Mouse (Mus musculus) CH12.LX (cell line): ENCODE measurements at regions not wholly inside any gene's neighbourhood (a gene's known extent, or its start where the extent isn't known, plus 50 kb on each side); places are given as distances from the start of the nearest gene placed in this dataset.

Experiments used
- DNase-seq: peaks from one replicate; pipeline ENCODE4 v3.0.0-alpha.2; 2013; ENCODE audit errors: extremely low read depth
- H3K27ac ChIP-seq: 2 replicates; pipeline ENCODE4 v1.5.1; 2012; ENCODE audit warnings: low read depth, mild to moderate bottlenecking, control low read depth, moderate library complexity; ENCODE audit not compliant: insufficient read depth
- H3K27me3 ChIP-seq: replicated peaks from 2 replicates; pipeline ENCODE3; 2012; ENCODE audit warnings: inconsistent platforms
- H3K36me3 ChIP-seq, 2 experiments: replicated peaks in 1 of 2; 2 replicates each; pipeline versions ENCODE3 to v1.6.1; 2012; ENCODE audit warnings: inconsistent platforms in 1 of 2, low read length in 1 of 2, mild to moderate bottlenecking in 1 of 2, mixed read lengths in 1 of 2, moderate library complexity in 1 of 2; ENCODE audit not compliant: control insufficient read depth in 1 of 2, insufficient read depth in 1 of 2
- H3K4me1 ChIP-seq, 2 experiments: 2 replicates each; pipeline ENCODE4 v1.6.1; 2012; ENCODE audit warnings: inconsistent platforms in 1 of 2, moderate library complexity in 1 of 2; ENCODE audit not compliant: insufficient read depth in 2 of 2, control insufficient read depth in 1 of 2
- H3K4me2 ChIP-seq: 2 replicates; pipeline ENCODE4 v1.6.1; 2012; ENCODE audit warnings: low read depth, mild to moderate bottlenecking, control low read depth; ENCODE audit not compliant: poor library complexity, insufficient read depth, severe bottlenecking
- H3K4me3 ChIP-seq, 3 experiments: fragments of 150-350 bp in 1 of 3; sonication (generic) in 1 of 3; replicated peaks in 1 of 3; 2 replicates each; pipeline versions ENCODE3 to v1.5.1; 2011 to 2012; ENCODE audit warnings: low read depth in 2 of 3, low read length in 2 of 3, mild to moderate bottlenecking in 2 of 3, moderate library complexity in 2 of 3, control low read depth in 1 of 3, improper control_type of control experiment in 1 of 3, inconsistent platforms in 1 of 3, mixed read lengths in 1 of 3; ENCODE audit not compliant: poor library complexity in 1 of 3
- H3K79me2 ChIP-seq: replicated peaks from 2 replicates; pipeline ENCODE4 v1.6.1; 2012; ENCODE audit warnings: mild to moderate bottlenecking, moderate library complexity; ENCODE audit not compliant: control insufficient read depth, poor library complexity, insufficient read depth, severe bottlenecking; ENCODE audit errors: extremely low read depth
- H3K9ac ChIP-seq: 2 replicates; pipeline ENCODE4 v1.6.1; 2012; ENCODE audit warnings: low read depth, mild to moderate bottlenecking, control low read depth, moderate library complexity; ENCODE audit not compliant: insufficient read depth
- H3K9me3 ChIP-seq: replicated peaks from 2 replicates; pipeline ENCODE3; 2012; ENCODE audit warnings: low read length, inconsistent platforms, mixed read lengths
- CHD1 ChIP-seq: IDR thresholded peaks from 2 replicates; pipeline ENCODE4 v1.6.1; 2012; ENCODE audit warnings: low read depth, low read length, improper control_type of control experiment, inconsistent platforms
- CTCF ChIP-seq, 2 experiments: IDR thresholded peaks in 1 of 2; conservative IDR thresholded peaks in 1 of 2; 2 replicates each; pipeline ENCODE4 v1.5.1; 2011 to 2012; ENCODE audit warnings: low read depth in 2 of 2, low read length in 2 of 2, improper control_type of control experiment in 1 of 2, inconsistent platforms in 1 of 2, mild to moderate bottlenecking in 1 of 2, moderate library complexity in 1 of 2
- EP300 ChIP-seq: IDR thresholded peaks from 2 replicates; pipeline ENCODE4 v1.6.1; 2011; ENCODE audit warnings: low read length, improper control_type of control experiment
- GABPA ChIP-seq: IDR thresholded peaks from 2 replicates; pipeline ENCODE4 v1.6.1; 2012; ENCODE audit warnings: low read depth, low read length, improper control_type of control experiment, inconsistent platforms; ENCODE audit not compliant: insufficient replicate concordance
- JUN ChIP-seq: IDR thresholded peaks from 2 replicates; pipeline ENCODE4 v1.6.1; 2011; ENCODE audit warnings: low read depth, mild to moderate bottlenecking, low read length, improper control_type of control experiment, moderate library complexity; ENCODE audit not compliant: insufficient read depth
- JUND ChIP-seq: conservative IDR thresholded peaks from 2 replicates; pipeline ENCODE4 v1.6.1; 2011; ENCODE audit warnings: low read depth, low read length, improper control_type of control experiment
- MAFK ChIP-seq: IDR thresholded peaks from 2 replicates; pipeline ENCODE4 v1.6.1; 2011; ENCODE audit warnings: low read length, improper control_type of control experiment; ENCODE audit not compliant: insufficient replicate concordance
- MAX ChIP-seq: IDR thresholded peaks from 2 replicates; pipeline ENCODE4 v1.6.1; 2011; ENCODE audit warnings: low read length, improper control_type of control experiment
- MAZ ChIP-seq: IDR thresholded peaks from 2 replicates; pipeline ENCODE4 v1.6.1; 2012; ENCODE audit warnings: low read depth, mild to moderate bottlenecking, inconsistent platforms, low read length, improper control_type of control experiment, moderate library complexity
- MXI1 ChIP-seq: IDR thresholded peaks from 2 replicates; pipeline ENCODE4 v1.6.1; 2011; ENCODE audit warnings: mild to moderate bottlenecking, low read depth, low read length, improper control_type of control experiment
- MYC ChIP-seq: IDR thresholded peaks from 2 replicates; pipeline ENCODE4 v1.6.1; 2011; ENCODE audit warnings: low read depth, mild to moderate bottlenecking, improper control_type of control experiment, low read length
- RCOR1 ChIP-seq: conservative IDR thresholded peaks from 2 replicates; pipeline ENCODE4 v1.6.1; 2012; ENCODE audit warnings: low read depth, mild to moderate bottlenecking, inconsistent platforms, low read length, improper control_type of control experiment
- TBP ChIP-seq: conservative IDR thresholded peaks from 2 replicates; pipeline ENCODE4 v1.6.1; 2011; ENCODE audit warnings: low read depth, low read length, improper control_type of control experiment
- UBTF ChIP-seq: IDR thresholded peaks from 2 replicates; pipeline ENCODE4 v1.6.1; 2012; ENCODE audit warnings: low read depth, mild to moderate bottlenecking, inconsistent platforms, low read length, improper control_type of control experiment, moderate library complexity
- USF1 ChIP-seq: IDR thresholded peaks from 2 replicates; pipeline ENCODE4 v1.6.1; 2014; ENCODE audit warnings: low read depth, mild to moderate bottlenecking, inconsistent platforms, low read length, improper control_type of control experiment
- ZKSCAN1 ChIP-seq: IDR thresholded peaks from 2 replicates; pipeline ENCODE4 v1.6.1; 2012; ENCODE audit warnings: low read depth, inconsistent platforms, low read length, improper control_type of control experiment, borderline replicate concordance
- ZMIZ1 ChIP-seq: IDR thresholded peaks from 2 replicates; pipeline ENCODE4 v1.6.1; 2012; ENCODE audit warnings: low read depth, mild to moderate bottlenecking, inconsistent platforms, low read length, improper control_type of control experiment
- dilution Hi-C: fragments of 300-500 bp; cut with MboI; formaldehyde crosslinking; loops from 2 replicates; pipeline ENCODE4 v1.14.3; 2020; ENCODE audit warnings: low sequenced_read_pairs; ENCODE audit not compliant: extremely low pct_unique_long_range_greater_than_20kb, extremely low pct_ligation_motif_present
- in situ Hi-C: fragments of 300-500 bp; cut with MboI; formaldehyde crosslinking; loops from 3 replicates; pipeline ENCODE4 v1.14.3; 2019; ENCODE audit warnings: low sequenced_read_pairs, low pct_ligation_motif_present, low pct_unique_long_range_greater_than_20kb, mixed read lengths

DNA sequence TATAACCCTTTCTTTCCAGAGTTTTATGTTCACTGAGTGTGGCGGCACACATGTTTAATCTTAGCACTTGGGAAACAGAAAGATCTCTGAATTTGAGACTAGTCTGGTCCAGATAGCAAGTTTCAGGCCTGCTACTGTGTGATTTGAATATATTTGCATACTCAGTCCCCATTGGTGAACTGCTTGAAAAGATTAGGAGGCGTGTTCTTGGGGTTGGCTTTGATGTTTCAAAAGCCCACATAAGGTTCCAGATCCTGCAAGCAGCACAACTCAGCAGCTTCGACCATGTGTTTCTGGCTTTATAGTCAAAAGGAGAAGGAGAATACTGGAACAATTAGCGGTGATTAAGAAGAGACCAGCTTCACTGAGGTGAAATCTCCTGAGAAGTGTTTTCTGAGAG is 102.3 kb upstream of the Sipa1l1 start:
- Histone ChIP-seq H3K4me3 (no peak overlapping the region), H3K4me1 (peaks cover 3 to 12% of the 10 kb centered on the region in 2 experiments), H3K9me3 (peaks cover 4% of the 10 kb centered on the region), H3K4me2 (no peak overlapping the region), H3K36me3 (no peaks in the 10 kb centered on the region), H3K79me2 (no peaks in the 10 kb centered on the region), H3K9ac (no peak overlapping the region), H3K27ac (no peak overlapping the region), H3K27me3 (no peaks in the 10 kb centered on the region)
- DNase-seq, result peak; percentile 44
- TF ChIP-seq USF1, result no peak
- TF ChIP-seq TBP, result 0 out of 2 replicates have a peak, but pooled peaks have one; percentile 32
- in situ Hi-C loops (no loop called here), dilution Hi-C loops (no loop called here)

DNA sequence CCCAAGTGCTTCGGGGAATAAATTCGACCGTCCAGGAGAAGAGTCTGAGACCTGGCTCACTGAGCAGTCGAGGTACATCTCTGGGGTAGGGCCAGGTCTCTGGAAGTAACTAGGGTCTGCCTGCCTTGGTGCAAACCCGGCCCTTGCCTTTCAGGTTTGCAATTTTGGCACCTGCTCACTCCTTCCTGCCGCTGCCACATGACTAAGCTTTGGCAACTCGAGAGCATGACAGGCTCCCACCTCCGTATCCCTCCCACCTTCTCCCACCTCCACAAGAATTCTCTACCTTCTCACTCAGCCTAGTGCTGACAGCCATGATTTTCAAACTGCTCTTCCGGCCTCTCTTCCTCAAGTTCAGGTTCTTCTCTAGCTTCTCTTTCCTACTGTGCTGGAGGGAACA is 99.5 kb upstream of the Sipa1l1 start:
- Histone ChIP-seq H3K9me3 (peaks cover 4% of the 10 kb centered on the region), H3K36me3 (no peaks in the 10 kb centered on the region), H3K4me1 (peaks cover 3 to 12% of the 10 kb centered on the region in 2 experiments), H3K4me3 (no peak overlapping the region), H3K9ac (no peak overlapping the region), H3K27ac (no peak overlapping the region), H3K27me3 (no peaks in the 10 kb centered on the region), H3K4me2 (no peak overlapping the region), H3K79me2 (no peaks in the 10 kb centered on the region)
- DNase-seq, result no peak
- dilution Hi-C loops (no loop called here), in situ Hi-C loops (no loop called here)
- TF ChIP-seq CTCF (conservative IDR thresholded peaks at IDR 0.05 in 1 of 2, IDR thresholded peaks at IDR 0.05 in 1 of 2; ENCODE audit: low read depth in 2 of 2, low read length in 2 of 2) (no peak), MYC (no peak), MXI1 (no peak), RCOR1 (no peak), EP300 (no peak), CHD1 (no peak), MAZ (no peak), MAFK (no peak), ZKSCAN1 (no peak), MAX (no peak)

DNA sequence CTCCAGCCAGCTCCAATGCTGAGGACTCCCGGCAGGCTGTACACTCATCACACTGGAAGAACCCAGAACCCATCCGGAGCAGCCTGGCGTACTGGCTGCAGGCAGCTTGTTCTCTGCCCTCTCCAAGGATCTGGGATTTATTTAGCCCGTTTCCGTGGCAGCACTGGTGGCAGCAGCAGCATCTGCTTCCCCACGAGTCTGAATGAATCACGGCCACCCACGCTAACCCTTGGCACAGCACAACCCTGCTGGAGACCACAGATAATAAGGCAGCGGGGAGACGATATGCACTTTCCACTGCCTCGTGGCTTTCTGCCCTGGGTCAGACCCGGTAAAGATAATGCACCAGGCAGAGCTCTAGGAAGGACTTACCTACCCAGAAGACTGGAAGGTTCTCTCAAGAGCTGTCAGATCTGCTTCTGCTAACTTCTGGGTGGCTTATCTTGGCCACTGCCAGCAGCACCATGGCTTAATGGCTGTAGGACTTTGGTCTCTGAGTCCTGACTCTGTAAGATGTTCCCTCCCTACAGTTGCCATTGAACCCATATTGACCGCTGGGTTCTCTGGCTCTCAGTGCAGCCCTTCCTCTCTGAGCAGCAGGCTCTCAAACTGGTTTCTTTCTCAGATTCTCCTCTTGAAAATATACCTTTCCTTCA is 96.2 kb upstream of the Sipa1l1 start:
- dilution Hi-C loops, result no loop called here
- Histone ChIP-seq H3K9ac (no peak overlapping the region), H3K79me2 (no peaks in the 10 kb centered on the region), H3K4me2 (no peak overlapping the region), H3K36me3 (no peaks in the 10 kb centered on the region), H3K4me1 (0 out of 4 replicates have a peak, but pooled peaks cover 0 to 3% of the 10 kb centered on the region in 2 experiments), H3K27me3 (no peaks in the 10 kb centered on the region), H3K27ac (no peak overlapping the region), H3K9me3 (peaks cover 4% of the 10 kb centered on the region), H3K4me3 (no peak overlapping the region)
- no peak for DNase-seq
- no peak for TF ChIP-seq ZMIZ1
- no peak for TF ChIP-seq MAZ
- no peak for TF ChIP-seq UBTF
- TF ChIP-seq MYC, result no peak
- no peak for TF ChIP-seq JUN
- no peak for TF ChIP-seq CHD1
- TF ChIP-seq MAX, result no peak
- no peak for TF ChIP-seq GABPA
- no peak for TF ChIP-seq EP300
- TF ChIP-seq CTCF (conservative IDR thresholded peaks at IDR 0.05 in 1 of 2, IDR thresholded peaks at IDR 0.05 in 1 of 2; ENCODE audit: low read depth in 2 of 2, low read length in 2 of 2), result no peak
- TF ChIP-seq MAFK, result no peak
- TF ChIP-seq JUND, result no peak
- in situ Hi-C loops, result no loop called here
